29 mouse cellular contexts compared by ENCODE assay signal in genomic region chr1:151237780-151238179, GRCm38 (mm10). TPM values are rescaled to one million over a fixed set of nuclear protein-coding genes. Genes with fewer than 3 reads are reported as not detected.
A peak's percentile ranks its signal among the peaks of the same experiment; 100 is the strongest.
DNase-seq lines count a peak whose midpoint lies in the region; ATAC-seq and TF ChIP-seq lines count a peak whose summit lies in the region.
"Had no signal": no experiment of that assay in that cellular context is flagged by ENCODE, and none has a peak within 500 bp of the region (broad histone marks: within the 10 kb centered on the region; RNA-seq: fewer than 3 reads in every experiment).

No protein-coding gene starts in this region.

- no peak overlapping the region for H3K4me3 ChIP-seq in embryonic facial prominence, embryonic 14.5 days (ENCODE audit: low read depth, low read length)
- H3K4me3 ChIP-seq in embryonic facial prominence, embryonic 10.5 days = no peak overlapping the region
- no peak overlapping the region for H3K4me3 ChIP-seq in lung, embryonic 16.5 days (ENCODE audit: low read length)
- no peak overlapping the region for H3K4me3 ChIP-seq in lung, adult 2 months (replicated peaks; ENCODE audit: extremely low read depth, low read depth, low read length)
- no peak overlapping the region for H3K4me3 ChIP-seq in myocyte
- no peak overlapping the region for H3K4me3 ChIP-seq in intestine, postnatal 0 days (ENCODE audit: low read depth, low read length)
- H3K4me3 ChIP-seq: embryonic facial prominence, embryonic 12.5 days; erythroblast, embryonic 14.5 days; forebrain, embryonic 12.5 days; forebrain, embryonic 15.5 days; gastrocnemius, adult 2 months; heart, embryonic 12.5 days; heart, embryonic 15.5 days had no signal

- ATAC-seq in embryonic facial prominence, embryonic 14.5 days (ENCODE audit: low read depth) = peak; percentile 56; the same call in 1 of the 2 replicates
- ATAC-seq in lung, embryonic 16.5 days (ENCODE audit: low read depth) = peak; percentile 33; the same call in 1 of the 2 replicates
- ATAC-seq in intestine, postnatal 0 days = no peak
- ATAC-seq: activated CD4-positive, CD25-positive, alpha-beta regulatory T cell, adult 4 months; forebrain, embryonic 15.5 days; hindbrain, postnatal 0 days had no signal

- no peak overlapping the region for H3ac ChIP-seq in myocyte (ENCODE audit: control insufficient read depth, insufficient read length)

- H3K4me1 ChIP-seq in embryonic facial prominence, embryonic 14.5 days (ENCODE audit: control insufficient read depth, insufficient read depth, low read length) = no peaks in the 10 kb centered on the region
- H3K4me1 ChIP-seq in embryonic facial prominence, embryonic 10.5 days = peaks cover 17% of the 10 kb centered on the region
- H3K4me1 ChIP-seq in lung, embryonic 16.5 days (replicated peaks; ENCODE audit: control insufficient read depth, insufficient read depth, low read length) = peaks cover 13% of the 10 kb centered on the region; the same call in 1 of the 2 replicates
- no peaks in the 10 kb centered on the region; the same call in none of the 2 replicates for H3K4me1 ChIP-seq in lung, adult 2 months (ENCODE audit: control insufficient read depth, insufficient read depth, low read length)
- no peaks in the 10 kb centered on the region for H3K4me1 ChIP-seq in intestine, postnatal 0 days (replicated peaks; ENCODE audit: control insufficient read depth, insufficient read depth, low read length)
- H3K4me1 ChIP-seq: embryonic facial prominence, embryonic 12.5 days; forebrain, embryonic 15.5 days had no signal

- H3K27ac ChIP-seq in embryonic facial prominence, embryonic 14.5 days (replicated peaks; ENCODE audit: low read depth, low read length) = no peak overlapping the region
- no peak overlapping the region for H3K27ac ChIP-seq in embryonic facial prominence, embryonic 10.5 days (replicated peaks)
- no peak overlapping the region for H3K27ac ChIP-seq in lung, embryonic 16.5 days (ENCODE audit: low read length)
- no peak overlapping the region for H3K27ac ChIP-seq in intestine, postnatal 0 days (ENCODE audit: low read depth, low read length)
- H3K27ac ChIP-seq: embryonic facial prominence, embryonic 12.5 days; forebrain, embryonic 12.5 days; forebrain, embryonic 15.5 days; heart, embryonic 15.5 days; hindbrain, embryonic 14.5 days; hindbrain, postnatal 0 days had no signal

- peaks cover 6% of the 10 kb centered on the region; the same call in 1 of the 2 replicates for H3K9me3 ChIP-seq in embryonic facial prominence, embryonic 14.5 days (ENCODE audit: control insufficient read depth, low read length)
- no peaks in the 10 kb centered on the region for H3K9me3 ChIP-seq in embryonic facial prominence, embryonic 10.5 days
- H3K9me3 ChIP-seq in lung, embryonic 16.5 days (ENCODE audit: control insufficient read depth, low read length) = peaks cover 8% of the 10 kb centered on the region; the same call in 1 of the 2 replicates
- H3K9me3 ChIP-seq in intestine, postnatal 0 days (ENCODE audit: control insufficient read depth) = no peaks in the 10 kb centered on the region
- H3K9me3 ChIP-seq: embryonic facial prominence, embryonic 12.5 days; forebrain, embryonic 12.5 days; heart, embryonic 15.5 days had no signal

- no peak overlapping the region for H3K4me2 ChIP-seq in embryonic facial prominence, embryonic 14.5 days (ENCODE audit: low read depth, low read length)
- no peak overlapping the region for H3K4me2 ChIP-seq in lung, embryonic 16.5 days (ENCODE audit: low read depth, low read length)
- no peak overlapping the region for H3K4me2 ChIP-seq in myocyte (ENCODE audit: low read depth)
- H3K4me2 ChIP-seq in intestine, postnatal 0 days (replicated peaks; ENCODE audit: low read depth) = no peak overlapping the region
- H3K4me2 ChIP-seq: embryonic facial prominence, embryonic 12.5 days; forebrain, embryonic 12.5 days; forebrain, embryonic 15.5 days; heart, embryonic 12.5 days; heart, embryonic 15.5 days; hindbrain, embryonic 14.5 days had no signal

- H3K27me3 ChIP-seq in embryonic facial prominence, embryonic 14.5 days (replicated peaks; ENCODE audit: control insufficient read depth, insufficient read depth, low read length) = no peaks in the 10 kb centered on the region
- no peaks in the 10 kb centered on the region for H3K27me3 ChIP-seq in embryonic facial prominence, embryonic 10.5 days (replicated peaks; ENCODE audit: low read depth, poor library complexity, severe bottlenecking)
- H3K27me3 ChIP-seq in lung, embryonic 16.5 days (ENCODE audit: control insufficient read depth, insufficient read depth, low read depth, low read length) = no peaks in the 10 kb centered on the region
- H3K27me3 ChIP-seq in myocyte (ENCODE audit: control insufficient read depth, insufficient read depth, insufficient read length) = no peaks in the 10 kb centered on the region
- no peaks in the 10 kb centered on the region for H3K27me3 ChIP-seq in intestine, postnatal 0 days (replicated peaks; ENCODE audit: control insufficient read depth, insufficient read depth, low read length)
- H3K27me3 ChIP-seq: embryonic facial prominence, embryonic 12.5 days; forebrain, embryonic 12.5 days; forebrain, embryonic 15.5 days; heart, embryonic 12.5 days; heart, embryonic 15.5 days had no signal

- H3K36me3 ChIP-seq in embryonic facial prominence, embryonic 14.5 days (ENCODE audit: control insufficient read depth, insufficient read depth, low read length) = no peaks in the 10 kb centered on the region
- H3K36me3 ChIP-seq in embryonic facial prominence, embryonic 10.5 days (replicated peaks) = no peaks in the 10 kb centered on the region
- H3K36me3 ChIP-seq in lung, embryonic 16.5 days (ENCODE audit: control insufficient read depth, insufficient read depth, low read length) = no peaks in the 10 kb centered on the region
- no peaks in the 10 kb centered on the region for H3K36me3 ChIP-seq in myocyte (ENCODE audit: control insufficient read depth, insufficient read depth)
- no peaks in the 10 kb centered on the region for H3K36me3 ChIP-seq in intestine, postnatal 0 days (ENCODE audit: control insufficient read depth, insufficient read depth)
- H3K36me3 ChIP-seq: embryonic facial prominence, embryonic 12.5 days; forebrain, embryonic 12.5 days; forebrain, embryonic 15.5 days; heart, embryonic 12.5 days; heart, embryonic 15.5 days had no signal

- no peak for TF ChIP-seq POLR2A in lung, adult 2 months (IDR thresholded peaks at IDR 0.05; ENCODE audit: borderline replicate concordance, extremely low read depth, low read depth, low read length)
- no peak for TF ChIP-seq POLR2A in myocyte (IDR thresholded peaks at IDR 0.05; ENCODE audit: insufficient read length, low read depth)

- no peak for TF ChIP-seq CTCF in lung, adult 2 months (IDR thresholded peaks at IDR 0.05; ENCODE audit: insufficient read depth, low read length)
- TF ChIP-seq CTCF in intestine, postnatal 0 days (IDR thresholded peaks at IDR 0.05; ENCODE audit: low read depth) = no peak

- DNase-seq in embryonic facial prominence, embryonic 14.5 days (ENCODE audit: low spot score) = peak; percentile 72
- DNase-seq in embryonic facial prominence, embryonic 10.5 days (ENCODE audit: low spot score) = no peak
- DNase-seq in lung, adult 2 months = no peak
- DNase-seq in lung, postnatal 14 days = peak; percentile 27
- no peak for DNase-seq in urinary bladder, adult 2 months (ENCODE audit: low spot score)
- DNase-seq: adrenal gland, adult 8-10 months; adrenal gland, postnatal 25 days; cerebellum, adult 11-12 months; cerebellum, adult 9-10 months; cerebellum, postnatal 14 days; gastrocnemius, adult 2 months; gastrocnemius, postnatal 14 days; heart, adult 18-20 months; heart, postnatal 10 days; heart, postnatal 4 days had no signal

- no peaks in the 10 kb centered on the region for H3K79me2 ChIP-seq in myocyte (ENCODE audit: control insufficient read depth, insufficient read depth)

- 41% methylated on average over 3 of the region's 3 CpGs for WGBS in embryonic facial prominence, embryonic 14.5 days
- WGBS in embryonic facial prominence, embryonic 10.5 days = 67% methylated on average over 3 of the region's 3 CpGs
- WGBS in lung, embryonic 16.5 days = 49% methylated on average over 3 of the region's 3 CpGs
- 67% methylated on average over 3 of the region's 3 CpGs for WGBS in lung, adult 2 months
- WGBS in intestine, postnatal 0 days = 63% methylated on average over 3 of the region's 3 CpGs

- H3K9ac ChIP-seq in embryonic facial prominence, embryonic 14.5 days (ENCODE audit: low read depth, low read length) = no peak overlapping the region
- H3K9ac ChIP-seq in lung, embryonic 16.5 days (ENCODE audit: low read length) = no peak overlapping the region
- H3K9ac ChIP-seq in intestine, postnatal 0 days (ENCODE audit: low read depth, low read length) = no peak overlapping the region
- H3K9ac ChIP-seq: embryonic facial prominence, embryonic 12.5 days; forebrain, embryonic 12.5 days; forebrain, embryonic 15.5 days; heart, embryonic 12.5 days; heart, embryonic 15.5 days; hindbrain, embryonic 14.5 days had no signal

RNA-seq across cellular contexts. Expression of gene Gm47996, which starts 27.8 kb away (rescaled TPM):
- not detected in 2 replicates for polyA plus RNA-seq in embryonic facial prominence, embryonic 14.5 days (2014; fragmentation: Nextera tagmentation; extraction: Ambion mirVana)
- polyA plus RNA-seq in embryonic facial prominence, embryonic 10.5 days (2016; fragmentation: Nextera tagmentation; extraction: Ambion mirVana) = 0.33 TPM in 1 of 2 replicates, not detected in the other
- not detected in 2 replicates for polyA plus RNA-seq in lung, embryonic 16.5 days (2015; fragmentation: Nextera tagmentation; extraction: Ambion mirVana)
- not detected in 2 replicates for polyA plus RNA-seq in lung, adult 2 months (2012; rRNA removed)
- polyA plus RNA-seq in myocyte (2012; fragmentation: generic; extraction: Trizol) = 0.14 TPM
- polyA plus RNA-seq in intestine, postnatal 0 days (2015; fragmentation: Nextera tagmentation; extraction: Ambion mirVana) = not detected in 2 replicates
- polyA plus RNA-seq in urinary bladder, adult 2 months (2012; rRNA removed) = not detected in 2 replicates
- polyA plus RNA-seq: activated CD4-positive, CD25-positive, alpha-beta regulatory T cell, adult 4 months; embryonic facial prominence, embryonic 12.5 days; erythroblast, embryonic 14.5 days; forebrain, embryonic 12.5 days; forebrain, embryonic 15.5 days; heart, embryonic 15.5 days; hindbrain, embryonic 14.5 days; hindbrain, postnatal 0 days had no signal

RNA-seq across cellular contexts. Expression of gene 3110040M04Rik, which starts 33.9 kb away (rescaled TPM):
- polyA plus RNA-seq in embryonic facial prominence, embryonic 14.5 days (2014; fragmentation: Nextera tagmentation; extraction: Ambion mirVana) = not detected in 2 replicates
- not detected in 2 replicates for polyA plus RNA-seq in embryonic facial prominence, embryonic 10.5 days (2016; fragmentation: Nextera tagmentation; extraction: Ambion mirVana)
- not detected in 2 replicates for polyA plus RNA-seq in lung, embryonic 16.5 days (2015; fragmentation: Nextera tagmentation; extraction: Ambion mirVana)
- polyA plus RNA-seq in lung, adult 2 months (2012; rRNA removed) = not detected in 2 replicates
- 0.30 TPM for polyA plus RNA-seq in myocyte (2012; fragmentation: generic; extraction: Trizol)
- polyA plus RNA-seq in intestine, postnatal 0 days (2015; fragmentation: Nextera tagmentation; extraction: Ambion mirVana) = not detected in 2 replicates
- polyA plus RNA-seq in urinary bladder, adult 2 months (2012; rRNA removed) = not detected in 2 replicates
- polyA plus RNA-seq: activated CD4-positive, CD25-positive, alpha-beta regulatory T cell, adult 4 months; brain, embryonic 14.5 days; embryonic facial prominence, embryonic 12.5 days; forebrain, embryonic 12.5 days; forebrain, embryonic 15.5 days; heart, embryonic 15.5 days; hindbrain, embryonic 14.5 days; hindbrain, postnatal 0 days had no signal

RNA-seq across cellular contexts. Expression of gene Gm47995, which starts 39.5 kb away (rescaled TPM):
- polyA plus RNA-seq in embryonic facial prominence, embryonic 14.5 days (2014; fragmentation: Nextera tagmentation; extraction: Ambion mirVana) = 0.25 TPM in 1 of 2 replicates, not detected in the other
- polyA plus RNA-seq in embryonic facial prominence, embryonic 10.5 days (2016; fragmentation: Nextera tagmentation; extraction: Ambion mirVana) = not detected in 2 replicates
- polyA plus RNA-seq in lung, embryonic 16.5 days (2015; fragmentation: Nextera tagmentation; extraction: Ambion mirVana) = not detected in 2 replicates
- polyA plus RNA-seq in lung, adult 2 months (2012; rRNA removed) = not detected in 2 replicates
- polyA plus RNA-seq in myocyte (2012; fragmentation: generic; extraction: Trizol) = 0.23 TPM
- not detected in 2 replicates for polyA plus RNA-seq in intestine, postnatal 0 days (2015; fragmentation: Nextera tagmentation; extraction: Ambion mirVana)
- not detected in 2 replicates for polyA plus RNA-seq in urinary bladder, adult 2 months (2012; rRNA removed)
- polyA plus RNA-seq: activated CD4-positive, CD25-positive, alpha-beta regulatory T cell, adult 4 months; brain, embryonic 14.5 days; embryonic facial prominence, embryonic 12.5 days; erythroblast, embryonic 14.5 days; forebrain, embryonic 12.5 days; forebrain, embryonic 15.5 days; heart, embryonic 15.5 days; hindbrain, embryonic 11.5 days; hindbrain, embryonic 14.5 days; hindbrain, postnatal 0 days had no signal

RNA-seq across cellular contexts. Expression of gene Gm8947, which starts 45.6 kb away (rescaled TPM):
- 0.12 TPM in 1 of 2 replicates, not detected in the other for polyA plus RNA-seq in embryonic facial prominence, embryonic 14.5 days (2014; fragmentation: Nextera tagmentation; extraction: Ambion mirVana)
- not detected in 2 replicates for polyA plus RNA-seq in embryonic facial prominence, embryonic 10.5 days (2016; fragmentation: Nextera tagmentation; extraction: Ambion mirVana)
- not detected in 2 replicates for polyA plus RNA-seq in lung, embryonic 16.5 days (2015; fragmentation: Nextera tagmentation; extraction: Ambion mirVana)
- polyA plus RNA-seq in lung, adult 2 months (2012; rRNA removed) = not detected in 2 replicates
- polyA plus RNA-seq in myocyte (2012; fragmentation: generic; extraction: Trizol) = 0.13 TPM
- not detected in 2 replicates for polyA plus RNA-seq in intestine, postnatal 0 days (2015; fragmentation: Nextera tagmentation; extraction: Ambion mirVana)
- polyA plus RNA-seq in urinary bladder, adult 2 months (2012; rRNA removed) = not detected in 2 replicates
- polyA plus RNA-seq: activated CD4-positive, CD25-positive, alpha-beta regulatory T cell, adult 4 months; brain, embryonic 14.5 days; erythroblast, embryonic 14.5 days; forebrain, embryonic 12.5 days; forebrain, embryonic 15.5 days; heart, embryonic 15.5 days; hindbrain, embryonic 11.5 days; hindbrain, embryonic 14.5 days; hindbrain, postnatal 0 days had no signal

RNA-seq across cellular contexts. Expression of gene Gm47985, which starts 55.4 kb away (rescaled TPM):
- polyA plus RNA-seq in embryonic facial prominence, embryonic 14.5 days (2014; fragmentation: Nextera tagmentation; extraction: Ambion mirVana) = 0.18 and 0.48 TPM in 2 replicates
- polyA plus RNA-seq in embryonic facial prominence, embryonic 10.5 days (2016; fragmentation: Nextera tagmentation; extraction: Ambion mirVana) = 0.11 and 0.40 TPM in 2 replicates
- 0.11 TPM in 1 of 2 replicates, not detected in the other for polyA plus RNA-seq in lung, embryonic 16.5 days (2015; fragmentation: Nextera tagmentation; extraction: Ambion mirVana)
- polyA plus RNA-seq in lung, adult 2 months (2012; rRNA removed) = not detected in 2 replicates
- 0.12 TPM for polyA plus RNA-seq in myocyte (2012; fragmentation: generic; extraction: Trizol)
- 0.08 TPM in 1 of 2 replicates, not detected in the other for polyA plus RNA-seq in intestine, postnatal 0 days (2015; fragmentation: Nextera tagmentation; extraction: Ambion mirVana)
- not detected in 2 replicates for polyA plus RNA-seq in urinary bladder, adult 2 months (2012; rRNA removed)
- polyA plus RNA-seq: activated CD4-positive, CD25-positive, alpha-beta regulatory T cell, adult 4 months; brain, embryonic 14.5 days; erythroblast, embryonic 14.5 days; forebrain, embryonic 15.5 days; hindbrain, postnatal 0 days had no signal

Comparison
In these comparisons a context has a peak if more than half of its experiments do, and no peak if none do; other contexts are left out.
1. DNase-seq: peak in embryonic facial prominence, embryonic 14.5 days (single experiment) and lung, postnatal 14 days (single experiment); none in embryonic facial prominence, embryonic 10.5 days (single experiment), lung, adult 2 months (single experiment) and urinary bladder, adult 2 months (single experiment).